Mouse (Mus musculus): ENCODE data around the gene Nrap. TPM values are rescaled to one million over a fixed set of nuclear protein-coding genes. Genes with fewer than 3 reads are reported as not detected.

Nrap gene
- polyA plus RNA-seq, 1 experiment from 2014 or later = 0.12 TPM

DNA sequence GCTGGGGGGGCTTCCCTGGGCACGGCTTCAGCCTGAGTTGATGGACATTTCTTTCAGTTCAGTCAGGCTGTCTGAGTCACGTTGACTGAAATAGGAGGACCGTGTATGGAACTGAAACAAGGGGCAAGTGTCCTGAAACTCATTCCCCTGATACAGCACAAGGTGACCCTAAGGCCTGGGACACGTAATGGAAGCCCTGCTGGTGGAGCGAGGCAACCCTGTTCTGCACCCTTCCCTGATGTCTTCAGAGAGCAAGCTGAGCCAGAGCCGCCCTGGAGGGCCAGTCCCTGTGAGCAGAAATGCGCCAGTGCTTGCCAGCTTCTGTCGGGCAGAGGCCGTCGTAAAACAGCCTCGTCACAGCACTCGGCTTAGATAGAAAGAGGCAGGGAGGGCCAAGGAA is 53.0 kb downstream of the Nrap start:
- Histone ChIP-seq H3K4me2 (no peak overlapping the region), H3K9ac (no peak overlapping the region), H3K27me3 (no peaks in the 10 kb centered on the region), H3K36me3 (no peaks in the 10 kb centered on the region), H3K4me1 (replicated peaks) (no peaks in the 10 kb centered on the region), H3K9me3 (replicated peaks) (no peaks in the 10 kb centered on the region), H3K4me3 (replicated peaks) (no peak overlapping the region), H3K27ac (no peak overlapping the region)
- 68% methylated on average over 12 of the region's 12 CpGs for WGBS (ENCODE audit: insufficient replicate concordance)
- DNase-seq (no peak), ATAC-seq (ENCODE audit: low read depth) (no peak)

GRCm38 (mm10) chr19:56336321-56336720 is 53.5 kb downstream of the Nrap start:
- DNase-seq (no peak), ATAC-seq (ENCODE audit: low read depth) (no peak)
- Histone ChIP-seq H3K36me3 (no peaks in the 10 kb centered on the region), H3K9ac (no peak overlapping the region), H3K27me3 (no peaks in the 10 kb centered on the region), H3K27ac (no peak overlapping the region), H3K4me3 (replicated peaks) (no peak overlapping the region), H3K4me1 (replicated peaks) (no peaks in the 10 kb centered on the region), H3K9me3 (replicated peaks) (no peaks in the 10 kb centered on the region), H3K4me2 (no peak overlapping the region)
- 78% methylated on average over 17 of the region's 17 CpGs for WGBS (ENCODE audit: insufficient replicate concordance)

GRCm38 (mm10) chr19:56326243-56326855 is 63.5 kb downstream of the Nrap start:
- WGBS (ENCODE audit: insufficient replicate concordance) = 77% methylated on average over 21 of the region's 21 CpGs

GRCm38 (mm10) chr19:56325676-56326075 is 64.2 kb downstream of the Nrap start:
- Histone ChIP-seq H3K4me2 (no peak overlapping the region), H3K27me3 (no peaks in the 10 kb centered on the region), H3K4me3 (replicated peaks) (no peak overlapping the region), H3K9me3 (replicated peaks) (no peaks in the 10 kb centered on the region), H3K36me3 (no peaks in the 10 kb centered on the region), H3K4me1 (replicated peaks) (no peaks in the 10 kb centered on the region; the same call in none of the 2 replicates), H3K27ac (no peak overlapping the region), H3K9ac (no peak overlapping the region)
- ATAC-seq (ENCODE audit: low read depth) = no peak
- no peak for DNase-seq
- WGBS (ENCODE audit: insufficient replicate concordance) = 62% methylated on average over 10 of the region's 10 CpGs

More at GRCm38 (mm10) chr19:56326243-56326855, 63.5 kb downstream of the Nrap start:
- H3K9me3 ChIP-seq (replicated peaks) = no peaks in the 10 kb centered on the region
- ATAC-seq (ENCODE audit: low read depth) (no peak), DNase-seq (no peak)
- H3K27me3 ChIP-seq = no peaks in the 10 kb centered on the region
- H3K4me2 ChIP-seq = no peak overlapping the region
- no peak overlapping the region for H3K9ac ChIP-seq
- H3K4me1 ChIP-seq (replicated peaks) = no peaks in the 10 kb centered on the region; the same call in 1 of the 2 replicates
- H3K36me3 ChIP-seq = no peaks in the 10 kb centered on the region
- no peak overlapping the region for H3K27ac ChIP-seq
- H3K4me3 ChIP-seq (replicated peaks) = no peak overlapping the region

DNA sequence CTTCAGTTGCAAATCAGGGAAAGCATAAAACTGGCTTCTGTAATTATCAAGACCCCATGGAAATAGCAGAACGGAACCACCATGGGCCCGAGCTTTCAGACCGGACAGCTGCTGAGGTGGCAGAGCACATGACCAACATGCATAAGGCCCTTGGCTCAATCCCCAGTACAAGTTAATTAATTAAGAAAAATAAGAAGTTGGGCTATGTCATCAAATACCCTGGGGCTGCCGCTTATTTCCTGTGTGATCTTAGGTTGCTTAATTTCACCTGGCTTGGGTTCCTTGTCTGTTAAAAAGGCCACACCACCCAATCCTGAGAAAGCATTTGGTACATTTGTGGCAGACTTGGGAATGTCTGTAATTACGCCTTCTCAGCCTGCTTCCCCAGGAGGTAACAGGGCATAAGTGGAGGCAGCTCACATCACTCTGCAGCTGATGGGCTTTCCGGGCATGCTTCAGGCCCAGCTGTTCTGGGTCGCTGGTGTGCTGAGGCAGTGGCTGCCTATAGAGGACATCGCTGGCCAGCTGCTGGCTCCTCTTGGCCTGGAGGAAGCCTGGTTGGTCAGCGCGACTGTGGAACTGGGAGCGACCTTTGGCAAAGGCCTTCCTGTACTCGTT is 68.4 kb downstream of the Nrap start:
- ATAC-seq (ENCODE audit: low read depth) = no peak
- H3K9ac ChIP-seq = no peak overlapping the region
- DNase-seq = no peak

DNA sequence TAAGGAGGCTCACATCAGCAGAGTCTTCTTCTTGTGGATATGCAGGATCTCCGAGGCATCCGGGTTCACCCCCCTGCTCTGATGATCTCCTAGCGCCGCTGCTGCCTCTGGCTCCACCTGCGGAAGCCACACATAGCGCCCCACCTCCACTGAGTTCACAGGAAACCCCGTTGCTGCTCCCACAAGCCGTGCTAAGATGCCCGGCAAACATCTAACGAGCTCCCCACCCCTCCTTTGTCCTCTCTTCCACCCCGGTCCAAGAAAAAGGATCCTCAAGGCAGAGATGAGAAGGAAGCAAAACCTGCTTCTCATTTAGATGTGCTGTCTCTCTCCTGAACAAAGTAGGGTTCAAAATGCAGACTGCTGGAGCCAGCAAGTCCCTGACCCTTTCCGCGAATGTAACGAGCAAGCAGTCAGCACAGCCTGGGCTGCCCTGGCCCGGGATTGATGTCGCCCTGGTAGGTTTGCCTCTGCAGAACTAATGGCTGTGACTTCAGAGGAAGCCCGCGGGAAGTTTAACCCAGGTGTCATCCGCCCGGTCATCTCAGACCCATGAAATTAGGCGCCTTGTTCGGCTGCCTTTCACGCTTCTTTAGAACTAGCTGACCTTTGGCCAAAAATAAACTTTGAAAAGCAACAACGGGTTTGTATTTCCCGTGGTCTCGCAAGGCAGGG is 69.5 kb downstream of the Nrap start:
- no peak overlapping the region; the same call in 1 of the 2 replicates for H3K4me3 ChIP-seq (replicated peaks)
- H3K9ac ChIP-seq = no peak overlapping the region
- H3K27me3 ChIP-seq = no peaks in the 10 kb centered on the region
- no peak for ATAC-seq (ENCODE audit: low read depth)
- WGBS (ENCODE audit: insufficient replicate concordance) = 33% methylated on average over 26 of the region's 26 CpGs
- H3K27ac ChIP-seq = no peak overlapping the region
- H3K4me2 ChIP-seq = peak overlapping the region; percentile 48
- no peaks in the 10 kb centered on the region; the same call in 1 of the 2 replicates for H3K36me3 ChIP-seq
- no peaks in the 10 kb centered on the region for H3K9me3 ChIP-seq (replicated peaks)
- DNase-seq = no peak
- H3K4me1 ChIP-seq (replicated peaks) = peaks cover 18% of the 10 kb centered on the region

More for the DNA sequence above, 68.4 kb downstream of the Nrap start:
- Histone ChIP-seq H3K27me3 (no peaks in the 10 kb centered on the region), H3K4me3 (replicated peaks) (no peak overlapping the region), H3K27ac (no peak overlapping the region), H3K4me1 (replicated peaks) (peaks cover 18% of the 10 kb centered on the region), H3K4me2 (no peak overlapping the region), H3K36me3 (no peaks in the 10 kb centered on the region), H3K9me3 (replicated peaks) (no peaks in the 10 kb centered on the region)
- WGBS (ENCODE audit: insufficient replicate concordance) = 74% methylated on average over 12 of the region's 12 CpGs

- H3K4me3 ChIP-seq (replicated peaks) = no peak overlapping the region; the same call in 1 of the 2 replicates
- H3K9ac ChIP-seq = no peak overlapping the region
- H3K27me3 ChIP-seq = no peaks in the 10 kb centered on the region
- no peaks in the 10 kb centered on the region for H3K9me3 ChIP-seq (replicated peaks)
- ATAC-seq (ENCODE audit: low read depth) (peak; percentile 75), DNase-seq (peak; percentile 15)
- H3K4me2 ChIP-seq = peak overlapping the region; percentile 48
- H3K36me3 ChIP-seq = no peaks in the 10 kb centered on the region; the same call in 1 of the 2 replicates
- peaks cover 18% of the 10 kb centered on the region for H3K4me1 ChIP-seq (replicated peaks)
- no peak overlapping the region for H3K27ac ChIP-seq
- WGBS (ENCODE audit: insufficient replicate concordance) = 33% methylated on average over 6 of the region's 6 CpGs
Observed at GRCm38 (mm10) chr19:56319629-56320028, 70.2 kb downstream of the Nrap start.

GRCm38 (mm10) chr19:56319219-56319618 is 70.6 kb downstream of the Nrap start:
- H3K36me3 ChIP-seq = no peaks in the 10 kb centered on the region; the same call in 1 of the 2 replicates
- DNase-seq = no peak
- ATAC-seq (ENCODE audit: low read depth) = peak; percentile 66; the same call in 1 of the 2 replicates
- 62% methylated on average over 7 of the region's 7 CpGs for WGBS (ENCODE audit: insufficient replicate concordance)
- H3K9me3 ChIP-seq (replicated peaks) = no peaks in the 10 kb centered on the region
- H3K4me1 ChIP-seq (replicated peaks) = peaks cover 18% of the 10 kb centered on the region
- H3K27ac ChIP-seq = no peak overlapping the region
- H3K4me2 ChIP-seq = peak overlapping the region; percentile 48
- no peak overlapping the region for H3K9ac ChIP-seq
- H3K27me3 ChIP-seq = no peaks in the 10 kb centered on the region
- H3K4me3 ChIP-seq (replicated peaks) = no peak overlapping the region

GRCm38 (mm10) chr19:56316531-56316930 is 73.3 kb downstream of the Nrap start:
- Histone ChIP-seq H3K4me1 (replicated peaks) (peaks cover 18% of the 10 kb centered on the region), H3K27ac (no peak overlapping the region)

DNA sequence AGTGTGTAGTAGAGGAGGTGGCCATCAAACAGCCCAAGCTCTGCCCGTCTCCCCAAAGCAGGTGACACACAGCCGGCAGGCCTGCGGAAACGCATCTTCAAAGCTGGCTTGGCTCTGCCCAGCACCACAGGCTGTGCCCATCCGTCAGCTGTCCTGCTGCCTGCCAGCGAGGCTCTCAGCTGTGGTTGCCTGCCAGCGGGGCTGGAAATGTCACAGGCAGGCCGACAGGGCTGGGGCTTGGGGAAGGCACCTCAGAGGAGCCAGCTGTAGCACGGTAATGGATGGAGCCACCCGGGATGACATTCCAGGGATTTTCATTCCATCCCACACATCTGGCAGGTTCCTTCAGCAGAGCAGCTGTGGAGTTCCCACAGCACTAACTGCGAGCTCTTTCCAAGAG is 89.0 kb downstream of the Nrap start:
- no peaks in the 10 kb centered on the region for H3K4me1 ChIP-seq (replicated peaks)
- H3K9ac ChIP-seq = no peak overlapping the region
- no peak for DNase-seq
- no peak for ATAC-seq (ENCODE audit: low read depth)
- H3K9me3 ChIP-seq (replicated peaks) = no peaks in the 10 kb centered on the region
- H3K27me3 ChIP-seq = no peaks in the 10 kb centered on the region
- 73% methylated on average over 11 of the region's 11 CpGs for WGBS (ENCODE audit: insufficient replicate concordance)
- no peak overlapping the region for H3K4me3 ChIP-seq (replicated peaks)
- H3K4me2 ChIP-seq = no peak overlapping the region
- no peak overlapping the region for H3K27ac ChIP-seq
- no peaks in the 10 kb centered on the region for H3K36me3 ChIP-seq

More at GRCm38 (mm10) chr19:56316531-56316930, 73.3 kb downstream of the Nrap start:
- ATAC-seq (ENCODE audit: low read depth) (no peak), DNase-seq (no peak)
- WGBS (ENCODE audit: insufficient replicate concordance) = 56% methylated on average over 3 of the region's 3 CpGs
- no peaks in the 10 kb centered on the region; the same call in 1 of the 2 replicates for H3K36me3 ChIP-seq
- no peaks in the 10 kb centered on the region for H3K27me3 ChIP-seq
- no peaks in the 10 kb centered on the region for H3K9me3 ChIP-seq (replicated peaks)
- no peak overlapping the region for H3K9ac ChIP-seq
- H3K4me2 ChIP-seq = no peak overlapping the region
- no peak overlapping the region for H3K4me3 ChIP-seq (replicated peaks)

- Histone ChIP-seq H3K4me3 (replicated peaks) (no peak overlapping the region), H3K36me3 (no peaks in the 10 kb centered on the region), H3K4me2 (no peak overlapping the region), H3K4me1 (replicated peaks) (peaks cover 12% of the 10 kb centered on the region), H3K9ac (no peak overlapping the region), H3K9me3 (replicated peaks) (no peaks in the 10 kb centered on the region), H3K27me3 (no peaks in the 10 kb centered on the region), H3K27ac (no peak overlapping the region)
- 65% methylated on average over 3 of the region's 3 CpGs for WGBS (ENCODE audit: insufficient replicate concordance)
- no peak for ATAC-seq (ENCODE audit: low read depth)
- no peak for DNase-seq
Observed at GRCm38 (mm10) chr19:56297264-56297663, 92.6 kb downstream of the Nrap start.
